Mouse (Mus musculus) MEL (cell line): Measurements from ENCODE around the gene Cwc25. TPM values are rescaled to one million over a fixed set of nuclear protein-coding genes. Genes with fewer than 3 reads are reported as not detected.

Experiments
- DNase-seq: peaks from one replicate; pipeline ENCODE4 v3.0.0; 2011; ENCODE audit warnings: low read depth, low spot score
- H3K27ac ChIP-seq: 2 replicates; pipeline ENCODE4 v1.5.1; 2012; ENCODE audit warnings: low read depth, mild to moderate bottlenecking, control low read depth, low read length, moderate library complexity; ENCODE audit not compliant: control insufficient read depth
- H3K27me3 ChIP-seq, 2 experiments: fragments of 150-350 bp in 1 of 2; sonication (generic) in 1 of 2; 2 replicates each; pipeline ENCODE4 v1.6.1; 2012; ENCODE audit warnings: low read length in 2 of 2, mild to moderate bottlenecking in 2 of 2, improper control_type of control experiment in 1 of 2, moderate library complexity in 1 of 2; ENCODE audit not compliant: insufficient read depth in 2 of 2, control insufficient read depth in 1 of 2
- H3K36me3 ChIP-seq, 2 experiments: 2 replicates each; pipeline ENCODE4 v1.6.1; 2012 to 2014; ENCODE audit warnings: low read length in 2 of 2, improper control_type of control experiment in 1 of 2, inconsistent platforms in 1 of 2, mild to moderate bottlenecking in 1 of 2; ENCODE audit not compliant: insufficient read depth in 2 of 2, control insufficient read depth in 1 of 2
- H3K4me1 ChIP-seq, 2 experiments: fragments of 150-350 bp in 1 of 2; sonication (generic) in 1 of 2; 2 replicates each; pipeline ENCODE4 v1.6.1; 2012; ENCODE audit warnings: low read length in 2 of 2, improper control_type of control experiment in 1 of 2, mild to moderate bottlenecking in 1 of 2; ENCODE audit not compliant: insufficient read depth in 2 of 2, control insufficient read depth in 1 of 2
- H3K4me3 ChIP-seq, 2 experiments: fragments of 150-350 bp in 1 of 2; sonication (generic) in 1 of 2; 2 replicates each; pipeline ENCODE4 v1.5.1; 2012; ENCODE audit warnings: low read depth in 2 of 2, low read length in 2 of 2, mild to moderate bottlenecking in 2 of 2, moderate library complexity in 2 of 2, control low read depth in 1 of 2, improper control_type of control experiment in 1 of 2; ENCODE audit not compliant: control insufficient read depth in 1 of 2, insufficient read depth in 1 of 2
- H3K79me2 ChIP-seq: 2 replicates; pipeline ENCODE4 v1.6.1; 2012; ENCODE audit warnings: mild to moderate bottlenecking, low read length, moderate library complexity; ENCODE audit not compliant: control insufficient read depth, poor library complexity, insufficient read depth
- H3K9ac ChIP-seq: 2 replicates; pipeline ENCODE4 v1.6.1; 2012; ENCODE audit warnings: low read depth, mild to moderate bottlenecking, control low read depth, low read length, moderate library complexity; ENCODE audit not compliant: control insufficient read depth, poor library complexity, severe bottlenecking
- H3K9me3 ChIP-seq: fragments of 150-350 bp; sonication (generic); replicated peaks from 2 replicates; pipeline ENCODE4 v1.6.1; 2012; ENCODE audit warnings: mild to moderate bottlenecking, low read length, improper control_type of control experiment, moderate library complexity; ENCODE audit not compliant: insufficient read depth
- ELF1 ChIP-seq: IDR thresholded peaks from 2 replicates; pipeline ENCODE4 v1.6.1; 2014; ENCODE audit warnings: low read depth, mild to moderate bottlenecking, inconsistent platforms, low read length, improper control_type of control experiment, moderate library complexity
- EP300 ChIP-seq, 2 experiments: IDR thresholded peaks; 2 replicates each; pipeline ENCODE4 v1.6.1; 2011; ENCODE audit warnings: improper control_type of control experiment in 2 of 2, low read length in 2 of 2, low read depth in 1 of 2, mild to moderate bottlenecking in 1 of 2
- GABPA ChIP-seq: IDR thresholded peaks from 2 replicates; pipeline ENCODE4 v1.6.1; 2012; ENCODE audit warnings: low read depth, mild to moderate bottlenecking, inconsistent platforms, low read length, improper control_type of control experiment, moderate library complexity
- GATA1 ChIP-seq: IDR thresholded peaks from 2 replicates; pipeline ENCODE4 v1.6.1; 2011; ENCODE audit warnings: low read depth, low read length, improper control_type of control experiment
- MAX ChIP-seq: IDR thresholded peaks from 2 replicates; pipeline ENCODE4 v1.6.1; 2011; ENCODE audit warnings: low read length, improper control_type of control experiment
- MEF2A ChIP-seq: IDR thresholded peaks from 2 replicates; pipeline ENCODE4 v1.6.1; 2014; ENCODE audit warnings: low read depth, mild to moderate bottlenecking, inconsistent platforms, low read length, improper control_type of control experiment; ENCODE audit not compliant: poor library complexity, insufficient replicate concordance, severe bottlenecking; ENCODE audit errors: extremely low read depth
- MXI1 ChIP-seq: IDR thresholded peaks from 2 replicates; pipeline ENCODE4 v1.6.1; 2011; ENCODE audit warnings: mild to moderate bottlenecking, low read depth, low read length, improper control_type of control experiment
- MYC ChIP-seq: IDR thresholded peaks from 2 replicates; pipeline ENCODE4 v1.6.1; 2011; ENCODE audit warnings: low read depth, mild to moderate bottlenecking, low read length, improper control_type of control experiment, moderate library complexity
- NELFE ChIP-seq: IDR thresholded peaks from 2 replicates; pipeline ENCODE4 v1.6.1; 2011; ENCODE audit warnings: low read depth, low read length, improper control_type of control experiment
- NRF1 ChIP-seq: IDR thresholded peaks from 2 replicates; pipeline ENCODE4 v1.6.1; 2014; ENCODE audit warnings: low read depth, mild to moderate bottlenecking, inconsistent platforms, low read length, improper control_type of control experiment, moderate library complexity; ENCODE audit not compliant: poor library complexity, insufficient read depth, severe bottlenecking
- POLR2A ChIP-seq, 2 experiments: IDR thresholded peaks; 2 replicates each; pipeline ENCODE4 v1.6.1; 2011 to 2012; ENCODE audit warnings: low read length in 2 of 2, mild to moderate bottlenecking in 2 of 2, control low read depth in 1 of 2, improper control_type of control experiment in 1 of 2, low read depth in 1 of 2, moderate library complexity in 1 of 2; ENCODE audit not compliant: control insufficient read depth in 1 of 2, insufficient read depth in 1 of 2, poor library complexity in 1 of 2
- POLR2AphosphoS2 ChIP-seq: IDR thresholded peaks from 2 replicates; pipeline ENCODE4 v1.6.1; 2011; ENCODE audit warnings: low read length, improper control_type of control experiment
- TBP ChIP-seq: IDR thresholded peaks from 2 replicates; pipeline ENCODE4 v1.8.0; 2011; ENCODE audit warnings: low read depth, low read length, improper control_type of control experiment
- UBTF ChIP-seq: IDR thresholded peaks from 2 replicates; pipeline ENCODE4 v1.6.1; 2012; ENCODE audit warnings: low read depth, mild to moderate bottlenecking, inconsistent platforms, low read length, improper control_type of control experiment, moderate library complexity, borderline replicate concordance; ENCODE audit not compliant: insufficient read depth
- ZC3H11A ChIP-seq: IDR thresholded peaks from 2 replicates; pipeline ENCODE4 v1.6.1; 2012; ENCODE audit warnings: low read depth, mild to moderate bottlenecking, inconsistent platforms, low read length, improper control_type of control experiment
- polyA plus RNA-seq, 2 experiments: library from polyadenylated mRNA; stranded (reverse) in 1 of 2; unstranded in 1 of 2; fragments of >175 nt in 1 of 2; fragments of >200 nt in 1 of 2; gene quantifications; 2 replicates each; pipeline versions ENCODE4 v1.2.1 to v1.2.4; 2012; ENCODE audit warnings: low replicate concordance in 2 of 2, low read depth in 1 of 2; ENCODE audit not compliant: insufficient read length in 2 of 2, insufficient read depth in 1 of 2, missing spikeins in 1 of 2
- total RNA-seq: library from RNA; depleted of rRNA; stranded (reverse); fragments of 300-350 nt; gene quantifications from 2 replicates; pipeline ENCODE4 v1.2.3, GENCODE M21; 2012

Gene Cwc25
- total and polyA plus RNA-seq, 3 experiments: 16.7 to 20.8 TPM; not detected in 1

DNA sequence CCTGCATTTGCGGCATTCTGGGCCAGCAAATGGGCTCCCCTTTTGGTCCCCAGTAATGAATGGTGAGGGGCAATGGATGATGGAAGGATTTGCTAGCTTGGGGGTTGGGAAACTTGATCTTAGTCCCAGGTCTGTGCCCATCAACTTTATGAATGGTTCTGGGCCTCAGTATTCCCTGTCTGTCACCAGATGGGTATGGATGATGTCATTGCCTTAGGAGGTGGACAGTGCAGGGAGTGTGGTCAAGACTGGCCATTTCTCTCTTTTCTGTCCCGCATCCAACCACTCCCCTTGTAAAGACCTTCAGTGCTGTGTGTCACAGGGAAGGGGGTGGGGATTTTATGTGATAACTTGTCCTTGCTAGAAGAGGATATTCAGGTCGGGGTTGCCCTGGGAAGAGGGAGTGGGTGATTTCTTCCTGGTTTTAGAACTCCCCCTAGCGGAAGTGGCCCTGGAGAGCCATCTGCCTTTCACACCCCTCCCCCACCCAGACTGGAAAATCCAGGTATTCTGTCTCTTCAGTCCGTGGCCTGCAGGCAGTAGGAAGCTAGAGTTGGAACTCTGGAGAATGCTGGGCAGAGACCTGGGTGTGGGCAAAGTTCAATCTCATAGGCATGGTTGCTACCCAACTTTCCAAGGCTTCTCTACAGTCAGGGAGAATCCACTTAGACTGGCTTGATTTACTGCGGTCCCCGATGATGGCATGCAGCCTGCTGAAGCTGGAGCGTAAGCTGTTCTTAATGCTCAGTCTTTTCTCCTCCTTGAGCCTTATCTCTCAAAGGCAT, 35.2 kb upstream of the Cwc25 start (continued):
- peak; percentile 35; the same call in 1 of the 2 replicates for TF ChIP-seq TBP
- TF ChIP-seq GATA1: no peak
- TF ChIP-seq MXI1: no peak
- no peak for TF ChIP-seq NRF1
- TF ChIP-seq POLR2A (IDR thresholded peaks at IDR 0.05; ENCODE audit: control insufficient read depth in 1 of 2, insufficient read depth in 1 of 2, low read depth in 1 of 2, low read length in 2 of 2, poor library complexity in 1 of 2): no peak
- no peak for TF ChIP-seq POLR2AphosphoS2
- peak; percentile 81 for TF ChIP-seq ELF1
- TF ChIP-seq MYC: no peak
- TF ChIP-seq EP300 (IDR thresholded peaks at IDR 0.05; ENCODE audit: low read depth in 1 of 2, low read length in 2 of 2): no peak
- no peak for TF ChIP-seq MEF2A
- TF ChIP-seq MAX: no peak
- no peak for TF ChIP-seq UBTF
- no peak for TF ChIP-seq NELFE

GRCm38 (mm10) chr11:97800691-97801408, 34.5 kb upstream of the Cwc25 start:
- Histone ChIP-seq H3K9ac (peak overlapping the region; percentile 82), H3K27ac (peak overlapping the region; percentile 86), H3K4me1 (peaks cover 2 to 20% of the 10 kb centered on the region in 2 experiments; a peak in 3 of 4 replicates), H3K4me3 (peak overlapping the region; percentile 86 to 93), H3K36me3 (peaks cover 0 to 12% of the 10 kb centered on the region in 2 experiments; a peak in 2 of 4 replicates), H3K27me3 (no peaks in the 10 kb centered on the region), H3K9me3 (no peaks in the 10 kb centered on the region), H3K79me2 (peaks cover 13% of the 10 kb centered on the region; the same call in 1 of the 2 replicates)
- peak; percentile 56 for DNase-seq
- TF ChIP-seq GABPA (no peak), MYC (no peak), POLR2A (IDR thresholded peaks at IDR 0.05; ENCODE audit: control insufficient read depth in 1 of 2, insufficient read depth in 1 of 2, low read depth in 1 of 2, low read length in 2 of 2, poor library complexity in 1 of 2) (peak in 1 of 2 experiments; percentile 22; a peak in 1 of 4 replicates), ZC3H11A (no peak)
